ENCODE assay signal across 15 mouse cellular contexts in genomic region chr6:76468194-76468593, GRCm38 (mm10). TPM values are rescaled to one million over a fixed set of nuclear protein-coding genes. Genes with fewer than 3 reads are reported as not detected.
DNase-seq lines count a peak whose midpoint lies in the region; ATAC-seq lines count a peak whose summit lies in the region.
"Had no signal": no experiment of that assay in that cellular context is flagged by ENCODE, and none has a peak within 500 bp of the region (broad histone marks: within the 10 kb centered on the region; RNA-seq: fewer than 3 reads in every experiment).

No protein-coding gene starts in this region.

- no peak overlapping the region for H3K4me2 ChIP-seq in forebrain, embryonic 14.5 days (ENCODE audit: low read length)
- no peak overlapping the region for H3K4me2 ChIP-seq in forebrain, embryonic 12.5 days
- H3K4me2 ChIP-seq in forebrain, embryonic 16.5 days (ENCODE audit: low read length): no peak overlapping the region
- no peak overlapping the region for H3K4me2 ChIP-seq in midbrain, embryonic 15.5 days
- H3K4me2 ChIP-seq: embryonic facial prominence, embryonic 15.5 days; limb, embryonic 13.5 days had no signal

- H3K27me3 ChIP-seq in forebrain, embryonic 14.5 days (replicated peaks; ENCODE audit: control insufficient read depth, insufficient read depth, low read length): no peaks in the 10 kb centered on the region
- H3K27me3 ChIP-seq in forebrain, embryonic 12.5 days: no peaks in the 10 kb centered on the region
- H3K27me3 ChIP-seq in forebrain, embryonic 16.5 days (replicated peaks; ENCODE audit: control insufficient read depth, insufficient read depth, low read length): no peaks in the 10 kb centered on the region
- H3K27me3 ChIP-seq in midbrain, embryonic 15.5 days (replicated peaks): no peaks in the 10 kb centered on the region
- H3K27me3 ChIP-seq: embryonic facial prominence, embryonic 15.5 days; limb, embryonic 13.5 days had no signal

- ATAC-seq in forebrain, embryonic 14.5 days: no peak
- no peak for ATAC-seq in forebrain, embryonic 12.5 days (ENCODE audit: low FRiP score)
- ATAC-seq in forebrain, embryonic 16.5 days: peak; percentile 79
- ATAC-seq in midbrain, embryonic 15.5 days (replicated peaks): peak; percentile 63
- ATAC-seq: liver, postnatal 0 days had no signal

- H3K9me3 ChIP-seq in forebrain, embryonic 14.5 days (replicated peaks; ENCODE audit: control insufficient read depth, low read length): no peaks in the 10 kb centered on the region
- no peaks in the 10 kb centered on the region for H3K9me3 ChIP-seq in forebrain, embryonic 12.5 days
- no peaks in the 10 kb centered on the region for H3K9me3 ChIP-seq in forebrain, embryonic 16.5 days (ENCODE audit: control insufficient read depth, low read length)
- H3K9me3 ChIP-seq in midbrain, embryonic 15.5 days: no peaks in the 10 kb centered on the region
- H3K9me3 ChIP-seq: embryonic facial prominence, embryonic 15.5 days; G1E; limb, embryonic 13.5 days had no signal

- H3K4me1 ChIP-seq in forebrain, embryonic 14.5 days (ENCODE audit: control insufficient read depth, insufficient read depth, low read length): no peaks in the 10 kb centered on the region
- H3K4me1 ChIP-seq in forebrain, embryonic 12.5 days: no peaks in the 10 kb centered on the region
- peaks cover 6% of the 10 kb centered on the region; the same call in 1 of the 2 replicates for H3K4me1 ChIP-seq in forebrain, embryonic 16.5 days (replicated peaks; ENCODE audit: control insufficient read depth, insufficient read depth, low read length)
- no peaks in the 10 kb centered on the region for H3K4me1 ChIP-seq in midbrain, embryonic 15.5 days
- H3K4me1 ChIP-seq: embryonic facial prominence, embryonic 15.5 days; limb, embryonic 13.5 days had no signal

- no peaks in the 10 kb centered on the region for H3K36me3 ChIP-seq in forebrain, embryonic 14.5 days (ENCODE audit: control insufficient read depth, insufficient read depth, low read length)
- no peaks in the 10 kb centered on the region for H3K36me3 ChIP-seq in forebrain, embryonic 12.5 days (replicated peaks)
- no peaks in the 10 kb centered on the region for H3K36me3 ChIP-seq in forebrain, embryonic 16.5 days (ENCODE audit: control insufficient read depth, insufficient read depth)
- no peaks in the 10 kb centered on the region for H3K36me3 ChIP-seq in midbrain, embryonic 15.5 days (replicated peaks)
- H3K36me3 ChIP-seq: embryonic facial prominence, embryonic 15.5 days; G1E; limb, embryonic 13.5 days had no signal

- no peak overlapping the region for H3K9ac ChIP-seq in forebrain, embryonic 14.5 days (ENCODE audit: low read length)
- no peak overlapping the region for H3K9ac ChIP-seq in forebrain, embryonic 12.5 days
- H3K9ac ChIP-seq in forebrain, embryonic 16.5 days (replicated peaks; ENCODE audit: low read depth, low read length): no peak overlapping the region
- no peak overlapping the region for H3K9ac ChIP-seq in midbrain, embryonic 15.5 days
- H3K9ac ChIP-seq: embryonic facial prominence, embryonic 15.5 days; limb, embryonic 13.5 days; liver, postnatal 0 days had no signal

- 32% methylated on average over 2 of the region's 2 CpGs for WGBS in forebrain, embryonic 14.5 days
- WGBS in forebrain, embryonic 12.5 days: 44% methylated on average over 2 of the region's 2 CpGs
- WGBS in forebrain, embryonic 16.5 days: 15% methylated on average over 2 of the region's 2 CpGs
- 24% methylated on average over 2 of the region's 2 CpGs for WGBS in midbrain, embryonic 15.5 days

- no peak overlapping the region for H3K4me3 ChIP-seq in forebrain, embryonic 14.5 days (ENCODE audit: low read depth, low read length)
- no peak overlapping the region for H3K4me3 ChIP-seq in forebrain, embryonic 12.5 days (replicated peaks)
- no peak overlapping the region for H3K4me3 ChIP-seq in forebrain, embryonic 16.5 days (replicated peaks; ENCODE audit: low read length)
- H3K4me3 ChIP-seq in midbrain, embryonic 15.5 days: no peak overlapping the region
- H3K4me3 ChIP-seq: embryonic facial prominence, embryonic 15.5 days; limb, embryonic 13.5 days had no signal

- peak; percentile 70 for DNase-seq in forebrain, embryonic 14.5 days (ENCODE audit: low spot score)
- DNase-seq in layer of hippocampus, adult 18-20 months (ENCODE audit: low spot score in 2 of 2): peak; percentile 25 to 60
- DNase-seq in layer of hippocampus, postnatal 10 days (ENCODE audit: low spot score in 2 of 2): no peak
- DNase-seq in testis, postnatal 10 days (ENCODE audit: low spot score): no peak
- DNase-seq in adrenal gland, adult 2 months: no peak
- DNase-seq: liver, postnatal 0 days; right cerebral cortex, postnatal 4 days; thymus, postnatal 36 days had no signal

- no peak overlapping the region for H3K27ac ChIP-seq in forebrain, embryonic 14.5 days (ENCODE audit: low read depth, low read length)
- H3K27ac ChIP-seq in forebrain, embryonic 12.5 days: no peak overlapping the region
- no peak overlapping the region for H3K27ac ChIP-seq in forebrain, embryonic 16.5 days (ENCODE audit: low read length)
- no peak overlapping the region for H3K27ac ChIP-seq in midbrain, embryonic 15.5 days
- H3K27ac ChIP-seq: embryonic facial prominence, embryonic 15.5 days; limb, embryonic 13.5 days; macrophage had no signal

RNA-seq across cellular contexts. Expression of gene Gm9008, which starts 29.4 kb away (rescaled TPM):
- polyA plus RNA-seq in forebrain, embryonic 14.5 days (2014; fragmentation: Nextera tagmentation; extraction: Ambion mirVana): 0.14 and 0.17 TPM in 2 replicates
- polyA plus RNA-seq in forebrain, embryonic 12.5 days (2016; fragmentation: Nextera tagmentation; extraction: Ambion mirVana): 0.23 and 0.36 TPM in 2 replicates
- 1 to 10 TPM; 5.7 to 6.2 TPM for total RNA-seq in layer of hippocampus, adult 18-20 months (2021)
- 1 to 10 TPM; 6.0 to 6.5 TPM for total RNA-seq in layer of hippocampus, postnatal 10 days (2021)
- polyA plus RNA-seq in forebrain, embryonic 16.5 days (2015; fragmentation: Nextera tagmentation; extraction: Ambion mirVana): 0.14 and 0.15 TPM in 2 replicates
- polyA plus RNA-seq in midbrain, embryonic 15.5 days (2015; fragmentation: Nextera tagmentation; extraction: Ambion mirVana): 0.18 and 0.25 TPM in 2 replicates
- total RNA-seq in adrenal gland, adult 2 months (2021): 1 to 10 TPM; 4.0 to 7.5 TPM
- 2.1 and 4.6 TPM in 2 replicates for polyA plus RNA-seq in adrenal gland, adult 2 months (2012; rRNA removed)
- polyA plus RNA-seq: macrophage had no signal

Comparison
In these comparisons a context has a peak if more than half of its experiments do, and no peak if none do; other contexts are left out.
1. ATAC-seq: peak in forebrain, embryonic 16.5 days (single experiment) and midbrain, embryonic 15.5 days (single experiment); none in forebrain, embryonic 14.5 days (single experiment) and forebrain, embryonic 12.5 days (single experiment).
2. DNase-seq: peak in forebrain, embryonic 14.5 days (single experiment) and layer of hippocampus, adult 18-20 months (2 of 2); none in layer of hippocampus, postnatal 10 days (0 of 2), testis, postnatal 10 days (single experiment) and adrenal gland, adult 2 months (single experiment).